Mouse (Mus musculus) limb, embryonic 12.5 days (tissue): ENCODE results near the gene Pah. TPM values are rescaled to one million over a fixed set of nuclear protein-coding genes. Genes with fewer than 3 reads are reported as not detected.

Experiments
- ATAC-seq: fragments of 200-750 bp; cut with Nextera tagmentation; 2 replicates; pipeline ENCODE4 v1.8.0; 2017; ENCODE audit warnings: low read depth, moderate TSS enrichment; ENCODE audit not compliant: insufficient number of reproducible peaks, insufficient read depth, low FRiP score, low TSS enrichment
- H3K27ac ChIP-seq: fragments of 300-500 bp; sonication (generic); 2 replicates; pipeline ENCODE4 v1.5.1; 2016; ENCODE audit warnings: mild to moderate bottlenecking, moderate library complexity
- H3K27me3 ChIP-seq: fragments of 300-500 bp; sonication (generic); 2 replicates; pipeline ENCODE4 v1.6.1; 2016; ENCODE audit warnings: mild to moderate bottlenecking, moderate library complexity
- H3K36me3 ChIP-seq: fragments of 300-500 bp; sonication (generic); 2 replicates; pipeline ENCODE4 v1.6.1; 2016; ENCODE audit warnings: mild to moderate bottlenecking, moderate library complexity
- H3K4me1 ChIP-seq: fragments of 300-500 bp; sonication (generic); replicated peaks from 2 replicates; pipeline ENCODE4 v1.6.1; 2016
- H3K4me2 ChIP-seq: fragments of 300-500 bp; sonication (generic); 2 replicates; pipeline ENCODE4 v1.6.1; 2016; ENCODE audit warnings: mild to moderate bottlenecking, moderate library complexity
- H3K4me3 ChIP-seq: fragments of 300-500 bp; sonication (generic); replicated peaks from 2 replicates; pipeline ENCODE4 v1.5.1; 2016; ENCODE audit warnings: mild to moderate bottlenecking
- H3K9ac ChIP-seq: fragments of 300-500 bp; sonication (generic); replicated peaks from 2 replicates; pipeline ENCODE4 v1.6.1; 2016; ENCODE audit warnings: mild to moderate bottlenecking, moderate library complexity
- H3K9me3 ChIP-seq: fragments of 300-500 bp; sonication (generic); 2 replicates; pipeline ENCODE4 v1.6.1; 2016; ENCODE audit warnings: mild to moderate bottlenecking, moderate library complexity
- WGBS: fragments of 180-500 bp; shearing (Covaris S2); methylation state at CpG from one replicate; pipeline ENCODE4 v1.1.7; 2016; 5-methylcytosine and 5-hydroxymethylcytosine counted together
- polyA plus RNA-seq: library from polyadenylated mRNA; unstranded; fragments of >200 nt; fragmentation: Nextera tagmentation; extraction: Ambion mirVana; gene quantifications from 2 replicates; pipeline ENCODE4 v1.2.1, GENCODE M21; 2016

The Pah gene
- polyA plus RNA-seq: 0.33 TPM in 1 of 2 replicates, not detected in the other

GRCm38 (mm10) chr10:87521646-87522045, at the start of gene Pah:
Gene Pah, plus strand, starts transcription at chr10:87521795.
- Histone ChIP-seq H3K4me1 (no peaks in the 10 kb centered on the region), H3K9me3 (no peaks in the 10 kb centered on the region), H3K4me3 (no peak within 1 kb of the TSS), H3K27me3 (0 out of 2 replicates have a peak, but pooled peaks cover 4% of the 10 kb centered on the region), H3K27ac (no peak within 1 kb of the TSS), H3K4me2 (no peak within 1 kb of the TSS), H3K9ac (no peak within 1 kb of the TSS), H3K36me3 (no peaks in the 10 kb centered on the region)
- WGBS: 87% methylated on average over 5 of the region's 5 CpGs
- no peak for ATAC-seq

GRCm38 (mm10) chr10:87473475-87474131, 48.0 kb upstream of the Pah start:
- no peak for ATAC-seq
- Histone ChIP-seq H3K4me3 (no peak overlapping the region), H3K4me2 (no peak overlapping the region), H3K9me3 (no peaks in the 10 kb centered on the region), H3K27ac (no peak overlapping the region), H3K9ac (no peak overlapping the region), H3K27me3 (no peaks in the 10 kb centered on the region), H3K4me1 (no peaks in the 10 kb centered on the region), H3K36me3 (no peaks in the 10 kb centered on the region)
- WGBS: 80% methylated on average over 10 of the region's 10 CpGs

GRCm38 (mm10) chr10:87474971-87475370, 46.6 kb upstream of the Pah start:
- Histone ChIP-seq H3K4me3 (no peak overlapping the region), H3K4me2 (no peak overlapping the region), H3K9me3 (no peaks in the 10 kb centered on the region), H3K36me3 (no peaks in the 10 kb centered on the region), H3K27ac (no peak overlapping the region), H3K9ac (no peak overlapping the region), H3K27me3 (no peaks in the 10 kb centered on the region), H3K4me1 (no peaks in the 10 kb centered on the region)
- ATAC-seq: no peak
- 81% methylated on average over 2 of the region's 2 CpGs for WGBS

- Histone ChIP-seq H3K9ac (no peak overlapping the region), H3K9me3 (no peaks in the 10 kb centered on the region), H3K36me3 (no peaks in the 10 kb centered on the region), H3K4me3 (no peak overlapping the region), H3K4me1 (no peaks in the 10 kb centered on the region), H3K27ac (no peak overlapping the region), H3K4me2 (no peak overlapping the region), H3K27me3 (peaks cover 11% of the 10 kb centered on the region)
- 57% methylated on average over 5 of the region's 5 CpGs for WGBS
- no peak for ATAC-seq
Observed at GRCm38 (mm10) chr10:87477895-87478294, 43.7 kb upstream of the Pah start.

GRCm38 (mm10) chr10:87484831-87485720, 36.5 kb upstream of the Pah start:
- H3K27ac ChIP-seq: no peak overlapping the region
- peaks cover 71% of the 10 kb centered on the region for H3K27me3 ChIP-seq
- H3K9me3 ChIP-seq: no peaks in the 10 kb centered on the region
- H3K4me3 ChIP-seq: no peak overlapping the region
- H3K4me2 ChIP-seq: no peak overlapping the region
- H3K36me3 ChIP-seq: no peaks in the 10 kb centered on the region
- 3% methylated on average over 17 of the region's 17 CpGs for WGBS
- peaks cover 21% of the 10 kb centered on the region for H3K4me1 ChIP-seq
- ATAC-seq: no peak
- H3K9ac ChIP-seq: no peak overlapping the region

- Histone ChIP-seq H3K4me3 (peak overlapping the region; percentile 29), H3K4me1 (peaks cover 21% of the 10 kb centered on the region), H3K36me3 (no peaks in the 10 kb centered on the region), H3K4me2 (peak overlapping the region; percentile 52), H3K27ac (no peak overlapping the region), H3K27me3 (peaks cover 80% of the 10 kb centered on the region), H3K9ac (no peak overlapping the region), H3K9me3 (no peaks in the 10 kb centered on the region)
- under 1% methylated on average over 33 of the region's 33 CpGs for WGBS
- ATAC-seq: no peak
Observed at GRCm38 (mm10) chr10:87485721-87486620, 35.6 kb upstream of the Pah start.

- Histone ChIP-seq H3K27me3 (peaks cover 91% of the 10 kb centered on the region), H3K27ac (no peak overlapping the region), H3K9me3 (no peaks in the 10 kb centered on the region), H3K9ac (no peak overlapping the region), H3K4me3 (no peak overlapping the region; the same call in 1 of the 2 replicates), H3K36me3 (no peaks in the 10 kb centered on the region), H3K4me1 (peaks cover 28% of the 10 kb centered on the region), H3K4me2 (peak overlapping the region; percentile 36)
- WGBS: 2% methylated on average over 16 of the region's 16 CpGs
- ATAC-seq: peak; percentile 68; the same call in 1 of the 2 replicates
Observed at GRCm38 (mm10) chr10:87488429-87489145, 33.0 kb upstream of the Pah start.

- Histone ChIP-seq H3K9me3 (no peaks in the 10 kb centered on the region), H3K4me1 (peaks cover 35% of the 10 kb centered on the region), H3K9ac (no peak overlapping the region), H3K4me3 (no peak overlapping the region), H3K27ac (no peak overlapping the region), H3K36me3 (no peaks in the 10 kb centered on the region), H3K4me2 (no peak overlapping the region), H3K27me3 (peaks cover 97% of the 10 kb centered on the region)
- under 1% methylated on average over 18 of the region's 18 CpGs for WGBS
- ATAC-seq: no peak
Observed at GRCm38 (mm10) chr10:87489246-87490009, 32.2 kb upstream of the Pah start.

- H3K9ac ChIP-seq: no peak overlapping the region
- no peaks in the 10 kb centered on the region for H3K36me3 ChIP-seq
- no peak overlapping the region for H3K27ac ChIP-seq
- H3K27me3 ChIP-seq: peaks cover 97% of the 10 kb centered on the region
- ATAC-seq: no peak
- no peak overlapping the region for H3K4me3 ChIP-seq
- H3K9me3 ChIP-seq: no peaks in the 10 kb centered on the region
- WGBS: 5% methylated on average over 2 of the region's 2 CpGs
- no peak overlapping the region for H3K4me2 ChIP-seq
- peaks cover 43% of the 10 kb centered on the region for H3K4me1 ChIP-seq
Observed at GRCm38 (mm10) chr10:87490328-87490727, 31.3 kb upstream of the Pah start.
